ENCODE assay signal across 24 mouse cellular contexts in genomic region chr10:8009855-8010254, GRCm38 (mm10). TPM values are rescaled to one million over a fixed set of nuclear protein-coding genes. Genes with fewer than 3 reads are reported as not detected.
DNase-seq lines count a peak whose midpoint lies in the region; ATAC-seq and TF ChIP-seq lines count a peak whose summit lies in the region.
"Had no signal": no experiment of that assay in that cellular context is flagged by ENCODE, and none has a peak within 500 bp of the region (broad histone marks: within the 10 kb centered on the region; RNA-seq: fewer than 3 reads in every experiment).

No protein-coding gene starts in this region.

- no peaks in the 10 kb centered on the region for H3K36me3 ChIP-seq in liver, adult 2 months (ENCODE audit: control insufficient read depth, insufficient read depth, low read length)
- H3K36me3 ChIP-seq in liver, embryonic 11.5 days (ENCODE audit: control insufficient read depth, insufficient read depth, low read length), result no peaks in the 10 kb centered on the region
- no peaks in the 10 kb centered on the region for H3K36me3 ChIP-seq in megakaryocyte, embryonic 14.5 days (replicated peaks; ENCODE audit: low read length)
- H3K36me3 ChIP-seq: hindbrain, embryonic 10.5 days; midbrain, embryonic 12.5 days had no signal

- H3K4me3 ChIP-seq in liver, adult 2 months (ENCODE audit: insufficient read depth, low read depth, low read length), result no peak overlapping the region
- no peak overlapping the region for H3K4me3 ChIP-seq in liver, embryonic 11.5 days (ENCODE audit: low read depth, low read length)
- no peak overlapping the region for H3K4me3 ChIP-seq in bone marrow macrophage, adult 2 months (ENCODE audit: insufficient read depth, low read length)
- H3K4me3 ChIP-seq in megakaryocyte, embryonic 14.5 days (replicated peaks), result peak overlapping the region; percentile 23
- H3K4me3 ChIP-seq: gastrocnemius, adult 2 months; heart, adult 2 months; hindbrain, embryonic 10.5 days; left cerebral cortex, adult 2 months; midbrain, embryonic 12.5 days had no signal

- no peaks in the 10 kb centered on the region for H3K27me3 ChIP-seq in liver, adult 2 months (ENCODE audit: control insufficient read depth, insufficient read depth, low read length)
- no peaks in the 10 kb centered on the region for H3K27me3 ChIP-seq in liver, embryonic 11.5 days (replicated peaks; ENCODE audit: control insufficient read depth, insufficient read depth, low read length)
- H3K27me3 ChIP-seq in megakaryocyte, embryonic 14.5 days (replicated peaks), result peaks cover 2% of the 10 kb centered on the region
- H3K27me3 ChIP-seq: midbrain, embryonic 12.5 days had no signal

- WGBS in liver, adult 2 months, result 90% methylated on average over 1 of the region's 1 CpGs
- WGBS in liver, embryonic 11.5 days, result 68% methylated on average over 1 of the region's 1 CpGs

- peak; percentile 15 for DNase-seq in liver, adult 2 months (ENCODE audit: extremely low read depth, low read depth, low spot score)
- DNase-seq in liver, embryonic 11.5 days (ENCODE audit: low spot score), result no peak
- peak; percentile 67 for DNase-seq in A20 (ENCODE audit: low read depth, low spot score)
- DNase-seq in ovary, postnatal 36 days (ENCODE audit: low spot score), result no peak
- DNase-seq in gastrocnemius, postnatal 4 days (ENCODE audit: low spot score in 2 of 2), result no peak
- no peak for DNase-seq in left cerebral cortex, adult 11 months (ENCODE audit: low spot score)
- DNase-seq: adrenal gland, postnatal 10 days; cerebellum, adult 11 months; cerebellum, postnatal 36 days; gastrocnemius, adult 2 months; kidney, adult 18-20 months; kidney, postnatal 14 days; left cerebral cortex, postnatal 4 days; lung, postnatal 10 days; right cerebral cortex, postnatal 25 days had no signal

- no peaks in the 10 kb centered on the region for H3K79me2 ChIP-seq in liver, adult 2 months (ENCODE audit: control insufficient read depth, insufficient read depth, low read length)

- H3K4me2 ChIP-seq in liver, embryonic 11.5 days, result no peak overlapping the region
- H3K4me2 ChIP-seq: midbrain, embryonic 12.5 days had no signal

- no peak overlapping the region for H3K27ac ChIP-seq in liver, adult 2 months (replicated peaks; ENCODE audit: insufficient read depth, low read depth, low read length)
- H3K27ac ChIP-seq in liver, embryonic 11.5 days (ENCODE audit: low read depth, low read length), result no peak overlapping the region
- peak overlapping the region; percentile 48 for H3K27ac ChIP-seq in bone marrow macrophage, adult 2 months (ENCODE audit: insufficient read depth, low read depth, low read length)
- H3K27ac ChIP-seq: gastrocnemius, adult 2 months; heart, adult 2 months; hindbrain, embryonic 10.5 days; hindbrain, postnatal 0 days; left cerebral cortex, adult 2 months; liver, embryonic 14.5 days; midbrain, embryonic 12.5 days; stomach, postnatal 0 days had no signal

- H3K9ac ChIP-seq in liver, adult 2 months (ENCODE audit: low read depth, low read length), result no peak overlapping the region
- H3K9ac ChIP-seq in liver, embryonic 11.5 days (ENCODE audit: low read depth, low read length), result no peak overlapping the region
- H3K9ac ChIP-seq: liver, embryonic 14.5 days; midbrain, embryonic 12.5 days had no signal

- H3K9me3 ChIP-seq in liver, embryonic 11.5 days (ENCODE audit: control insufficient read depth, low read length), result no peaks in the 10 kb centered on the region
- no peaks in the 10 kb centered on the region for H3K9me3 ChIP-seq in megakaryocyte, embryonic 14.5 days
- H3K9me3 ChIP-seq: hindbrain, embryonic 10.5 days; midbrain, embryonic 12.5 days had no signal

- ATAC-seq in liver, embryonic 11.5 days (replicated peaks; ENCODE audit: low FRiP score), result no peak
- ATAC-seq: hindbrain, postnatal 0 days had no signal

- H3K4me1 ChIP-seq in liver, adult 2 months (ENCODE audit: control insufficient read depth, insufficient read depth, low read length), result peaks cover 3% of the 10 kb centered on the region; the same call in 1 of the 2 replicates
- H3K4me1 ChIP-seq in liver, embryonic 11.5 days (replicated peaks; ENCODE audit: control insufficient read depth, insufficient read depth, low read length), result peaks cover 18% of the 10 kb centered on the region
- H3K4me1 ChIP-seq in bone marrow macrophage, adult 2 months (ENCODE audit: control insufficient read depth, insufficient read depth, low read length), result peaks cover 24% of the 10 kb centered on the region
- peaks cover 73% of the 10 kb centered on the region for H3K4me1 ChIP-seq in megakaryocyte, embryonic 14.5 days

- no peak for TF ChIP-seq CTCF in liver, adult 2 months (IDR thresholded peaks at IDR 0.05; ENCODE audit: low read depth, low read length)
- TF ChIP-seq CTCF in bone marrow macrophage, adult 2 months (IDR thresholded peaks at IDR 0.05; ENCODE audit: low read depth, low read length), result no peak

- TF ChIP-seq POLR2A in liver, adult 2 months (IDR thresholded peaks at IDR 0.05; ENCODE audit: extremely low read depth, insufficient read depth, low read length), result no peak
- no peak for TF ChIP-seq POLR2A in bone marrow macrophage, adult 2 months (IDR thresholded peaks at IDR 0.05; ENCODE audit: borderline replicate concordance, low read depth, low read length)

RNA-seq across cellular contexts. Expression of gene Tab2, which starts 53.8 kb away (rescaled TPM):
- 12.4 and 16.0 TPM in 2 replicates for total RNA-seq in liver, adult 2 months (2014; rRNA removed)
- polyA plus RNA-seq in liver, adult 2 months (2012; rRNA removed), result 22.9 and 24.6 TPM in 2 replicates
- polyA plus RNA-seq in liver, embryonic 11.5 days (2014; fragmentation: Nextera tagmentation; extraction: Ambion mirVana), result 19.9 and 23.0 TPM in 2 replicates
- 127 and 142 TPM in 2 replicates for polyA plus RNA-seq in bone marrow macrophage, adult 2 months (2012; ENCODE audit: insufficient read depth, insufficient read length, missing spikeins)
- polyA plus RNA-seq in megakaryocyte, embryonic 14.5 days (2012; ENCODE audit: insufficient read depth, low replicate concordance), result 3.1 and 8.0 TPM in 2 replicates
- 10 to 100 TPM; 67.7 to 75.0 TPM for total RNA-seq in gastrocnemius, postnatal 4 days (2021)

Comparison
In these comparisons a context has a peak if more than half of its experiments do, and no peak if none do; other contexts are left out.
1. DNase-seq: peak in liver, adult 2 months (single experiment) and A20 (single experiment); none in liver, embryonic 11.5 days (single experiment), ovary, postnatal 36 days (single experiment), gastrocnemius, postnatal 4 days (0 of 2) and left cerebral cortex, adult 11 months (single experiment).